In genomic region chr13:101433162-101433561, GRCm38 (mm10) we compare ENCODE assay signal across 17 mouse cellular contexts.
"Had no signal": no experiment of that assay in that cellular context is flagged by ENCODE, and none has a peak within 500 bp of the region (broad histone marks: within the 10 kb centered on the region; RNA-seq: fewer than 3 reads in every experiment).

No protein-coding gene starts in this region.

- DNase-seq: left cerebral cortex, postnatal 4 days; liver; liver, embryonic 13.5 days; liver, postnatal 0 days; lung, adult 18-20 months; lung, adult 2 months; lung, embryonic 14.5 days; lung, postnatal 10 days; lung, postnatal 14 days; lung, postnatal 36 days; lung, postnatal 4 days; midbrain, embryonic 14.5 days had no signal

- ATAC-seq: liver, embryonic 12.5 days; liver, postnatal 0 days; lung, postnatal 0 days; midbrain, embryonic 13.5 days; midbrain, embryonic 15.5 days; midbrain, embryonic 16.5 days had no signal
